Mouse (Mus musculus): Measurements from ENCODE around the gene Tulp4.

Tulp4 gene

DNA sequence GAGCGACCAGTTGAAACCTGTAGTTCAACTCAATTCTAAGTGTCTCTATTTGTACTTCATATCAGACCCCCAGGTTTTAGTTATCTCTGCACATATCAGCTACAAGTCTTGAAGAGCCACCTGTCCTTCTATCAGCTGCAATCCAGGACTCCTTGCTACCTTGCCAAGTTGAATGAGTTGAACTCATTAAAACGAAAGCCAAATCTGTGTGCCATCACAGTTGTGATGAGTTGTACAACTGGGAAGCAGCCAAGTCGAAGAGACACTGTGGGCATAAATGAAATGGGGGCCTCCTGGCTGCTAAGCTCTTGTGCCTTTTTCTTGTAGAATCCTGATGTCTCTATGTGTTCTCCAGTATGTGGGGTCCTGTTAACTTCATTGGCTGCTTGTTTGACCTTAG, 19.2 kb downstream of the Tulp4 start:
- DNase-seq: no peak

DNA sequence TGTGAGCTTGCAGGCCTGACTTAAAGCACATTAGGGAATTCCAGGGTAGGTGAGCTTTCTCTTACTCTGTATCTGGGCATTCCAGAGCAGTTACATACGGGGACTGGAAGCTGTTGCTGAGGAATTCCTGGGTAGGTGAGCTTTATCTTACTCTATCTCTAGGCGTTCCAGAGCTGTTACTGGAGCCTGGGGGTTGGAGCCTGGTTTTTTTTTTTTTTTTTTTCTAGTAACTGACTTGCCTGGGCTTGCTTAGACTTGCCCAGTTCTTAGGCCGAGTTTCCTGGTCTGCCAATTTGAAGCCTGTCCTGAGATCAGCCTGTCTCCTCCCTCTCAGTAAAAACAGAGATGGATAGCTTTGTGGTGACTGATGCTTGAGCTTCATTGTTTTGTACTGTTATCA, 21.8 kb downstream of the Tulp4 start:
- no peak for DNase-seq

DNA sequence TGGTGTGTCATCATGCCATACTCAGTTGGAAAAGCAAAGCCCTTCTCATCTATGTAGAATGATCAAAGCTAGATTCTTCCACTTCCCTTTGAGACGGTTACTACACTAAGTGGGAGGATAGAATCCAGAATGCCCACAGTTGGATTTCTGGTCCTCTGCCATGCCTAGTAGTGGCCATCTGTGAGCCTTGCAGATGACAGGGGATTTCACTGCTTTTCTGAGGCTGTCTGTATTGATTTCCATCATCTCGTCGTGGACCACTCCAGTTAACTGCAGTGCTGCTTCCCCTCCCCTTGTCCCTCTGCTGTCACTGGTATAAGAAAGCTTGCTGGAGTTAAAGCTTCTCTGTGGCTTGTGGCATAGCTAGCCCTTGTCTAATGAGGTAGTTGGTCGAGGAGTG, 23.1 kb downstream of the Tulp4 start:
- no peak for DNase-seq

DNA sequence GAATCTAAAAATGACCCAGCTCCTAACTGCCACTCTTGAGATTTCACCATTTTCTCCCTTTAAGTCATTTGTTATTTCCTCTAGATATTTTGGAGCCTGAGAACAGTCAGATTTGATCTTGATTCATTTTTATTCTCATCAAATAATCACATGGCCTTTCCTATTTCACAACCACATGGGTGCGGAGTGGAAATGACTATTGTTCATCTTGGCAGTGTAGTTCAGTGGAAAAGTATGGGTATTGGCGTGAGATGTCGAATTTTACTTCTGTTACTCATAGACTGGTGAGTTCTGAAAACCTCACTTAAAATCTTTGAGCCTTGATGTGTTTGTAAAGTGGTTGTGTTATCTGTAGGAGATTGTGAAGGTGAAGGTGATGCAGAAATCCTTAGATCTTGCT, 24.8 kb downstream of the Tulp4 start:
- DNase-seq: no peak

DNA sequence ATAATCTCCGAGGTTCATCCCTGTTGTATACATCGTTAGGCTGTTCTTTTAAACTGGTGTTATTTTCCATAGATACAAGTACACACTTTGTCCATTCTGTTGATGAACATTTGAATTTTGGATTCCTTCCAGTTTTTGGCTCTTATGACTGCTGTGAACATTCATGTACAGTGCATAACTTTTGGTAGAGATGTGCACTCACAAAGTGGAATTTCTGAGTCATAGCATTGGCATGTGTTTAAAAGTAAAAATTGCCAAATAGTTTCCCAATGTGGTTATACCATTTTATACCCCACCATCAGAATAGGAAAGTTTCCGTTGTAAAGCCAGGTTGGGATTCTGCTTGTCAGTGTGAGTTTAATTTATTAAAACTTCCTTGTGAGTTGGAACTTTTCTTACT, 34.6 kb downstream of the Tulp4 start:
- DNase-seq: no peak

DNA sequence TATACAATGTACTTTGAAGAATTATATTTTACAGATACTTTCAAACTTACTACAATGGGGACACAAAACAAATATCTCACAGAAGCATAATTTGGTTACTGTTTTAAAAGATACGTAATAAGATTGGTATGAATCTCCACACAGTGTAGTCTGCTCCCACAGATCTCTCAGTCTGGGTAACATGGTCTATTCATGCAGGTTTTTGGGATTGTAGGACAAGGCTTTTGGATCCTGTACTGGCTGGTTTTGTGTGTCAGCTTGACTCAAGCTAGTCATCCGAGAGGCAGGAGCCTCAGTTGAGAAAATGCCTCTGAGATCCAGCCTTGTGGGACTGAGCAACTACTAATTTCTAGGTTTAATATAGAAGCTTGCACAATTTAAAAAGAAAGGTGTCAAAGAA, 35.1 kb downstream of the Tulp4 start:
- DNase-seq: no peak

DNA sequence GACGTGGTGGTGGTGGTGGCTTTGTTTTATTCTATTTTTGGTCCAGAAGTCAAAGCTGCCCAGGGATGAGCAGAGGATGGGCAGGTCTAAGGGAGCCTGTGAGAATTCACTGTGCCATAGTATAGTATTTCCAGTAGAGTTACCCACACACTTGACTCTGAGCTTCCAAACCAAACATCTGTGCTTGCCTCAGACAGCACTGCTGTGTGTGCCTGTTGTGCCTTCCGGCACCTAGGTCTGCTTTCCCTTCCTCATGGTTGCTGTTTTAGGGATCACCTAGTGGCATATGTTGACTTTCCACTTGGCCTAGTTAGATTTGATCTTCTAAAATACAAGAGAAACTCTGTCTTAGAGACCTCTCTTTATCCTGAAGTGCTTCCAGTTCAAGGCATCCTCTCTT, 39.0 kb downstream of the Tulp4 start:
- no peak for DNase-seq

DNA sequence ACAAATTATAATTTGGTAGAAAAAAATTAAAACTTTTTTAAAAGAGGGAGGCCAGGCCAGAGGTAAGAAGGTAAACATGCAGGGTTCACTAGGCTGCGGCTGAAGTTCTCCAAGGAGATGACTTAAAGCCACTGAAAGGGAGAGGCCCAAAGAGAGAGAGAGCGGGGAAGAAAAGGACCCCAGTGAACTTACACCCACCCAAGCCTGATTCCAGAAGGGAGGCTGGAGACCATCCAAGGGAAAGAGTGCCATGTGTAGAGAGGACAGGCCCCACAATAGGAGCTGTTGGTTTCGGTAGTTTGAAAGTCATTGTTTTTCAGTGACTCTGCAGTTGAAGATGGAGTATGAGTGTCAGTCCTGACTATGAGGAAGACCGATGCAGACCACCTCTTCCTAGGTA, 46.7 kb downstream of the Tulp4 start:
- no peak for DNase-seq

DNA sequence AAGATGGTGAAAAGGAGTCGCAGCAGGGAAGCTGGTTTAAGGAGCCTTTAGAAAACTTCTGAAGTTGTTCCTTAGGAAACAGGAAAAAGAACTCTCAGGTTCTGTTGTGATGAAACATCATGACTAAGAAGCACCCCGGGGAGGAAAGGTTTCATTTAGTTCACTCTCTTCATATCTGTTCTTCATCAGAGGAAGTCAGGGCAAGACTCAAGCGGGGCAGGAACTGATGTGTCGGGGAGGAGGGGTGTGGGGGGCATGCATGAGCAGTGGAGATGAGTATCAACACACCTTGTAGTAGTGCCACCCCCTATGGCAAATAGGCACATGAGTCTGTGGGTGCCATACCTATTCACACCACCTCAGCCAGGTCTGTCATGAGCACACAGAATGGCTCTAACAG, 47.3 kb downstream of the Tulp4 start:
- no peak for DNase-seq

DNA sequence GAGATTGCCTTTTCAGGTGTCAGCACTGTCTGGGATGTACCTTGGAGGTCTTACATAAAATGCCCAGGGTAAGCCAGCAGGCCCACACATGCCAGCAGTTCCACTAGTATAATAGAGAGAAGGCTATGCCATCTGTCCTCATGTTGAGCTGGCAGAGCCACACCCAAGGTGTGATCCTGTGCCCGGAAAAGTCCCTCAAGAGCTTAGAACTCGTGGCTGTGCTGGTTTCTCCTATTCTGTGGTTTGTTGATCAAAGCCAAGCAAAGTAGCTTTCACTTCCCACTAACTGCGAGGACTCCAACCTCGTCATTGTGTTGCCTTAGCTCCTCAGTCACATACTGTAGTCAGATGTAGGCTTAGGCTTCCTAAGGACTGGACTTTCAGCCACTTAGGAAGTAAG, 48.1 kb downstream of the Tulp4 start:
- no peak for DNase-seq

DNA sequence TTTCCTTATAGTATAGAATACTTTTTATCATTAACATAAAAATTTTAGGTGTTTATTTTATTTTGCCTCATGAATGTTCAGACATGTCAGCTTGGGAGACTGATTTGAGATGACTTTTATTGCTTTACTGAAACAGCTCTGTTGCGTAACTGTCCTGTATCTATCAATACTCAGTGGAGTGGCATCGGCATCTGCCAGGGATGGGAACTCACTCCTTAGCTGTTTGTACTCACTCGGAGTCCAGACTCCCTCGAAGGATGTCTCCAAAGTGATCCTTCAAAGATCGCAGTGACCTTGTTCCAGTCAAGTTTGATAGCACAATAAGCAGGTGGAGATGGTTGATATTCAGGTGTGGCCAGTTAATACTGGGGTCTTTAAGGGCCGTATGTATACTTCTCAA, 54.3 kb downstream of the Tulp4 start:
- DNase-seq: no peak

DNA sequence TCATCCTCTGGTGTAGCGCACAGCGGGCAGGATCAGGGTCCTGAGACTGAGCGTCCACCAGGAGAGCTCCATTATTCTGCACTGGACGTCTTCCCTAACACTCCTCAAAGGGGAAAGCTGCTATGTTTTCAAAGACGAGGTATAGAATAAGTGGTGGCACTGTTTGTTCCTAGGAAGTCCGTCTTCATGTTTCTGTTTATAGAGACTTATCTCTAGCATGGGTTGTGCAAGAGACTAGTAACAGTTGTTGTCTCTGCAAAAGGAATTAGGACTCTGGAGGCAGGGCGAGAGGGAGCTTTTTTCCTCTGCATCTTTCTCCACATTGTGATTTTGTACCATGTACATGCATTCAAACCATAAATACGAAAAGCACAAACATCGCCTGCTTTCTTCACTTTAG, 55.7 kb downstream of the Tulp4 start:
- DNase-seq: no peak

DNA sequence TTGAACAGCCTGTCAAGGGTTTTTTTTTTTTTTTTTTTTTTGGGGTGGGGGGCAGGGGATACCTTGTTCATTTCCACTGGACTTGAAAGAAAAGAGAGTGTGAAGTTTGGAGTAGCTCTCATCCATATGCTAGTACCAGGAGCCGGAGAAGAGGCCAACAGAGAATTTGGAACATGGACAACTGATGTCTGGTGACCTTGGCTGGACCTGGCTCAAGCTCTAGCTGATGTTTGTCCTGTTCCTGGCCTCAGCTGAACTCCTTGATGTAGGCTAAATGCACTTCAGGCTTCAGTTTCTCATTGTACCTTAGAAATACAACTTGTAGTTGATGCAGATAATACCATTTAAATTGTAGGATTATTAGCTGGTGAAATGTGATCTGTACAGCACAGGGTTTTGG, 56.5 kb downstream of the Tulp4 start:
- no peak for DNase-seq

DNA sequence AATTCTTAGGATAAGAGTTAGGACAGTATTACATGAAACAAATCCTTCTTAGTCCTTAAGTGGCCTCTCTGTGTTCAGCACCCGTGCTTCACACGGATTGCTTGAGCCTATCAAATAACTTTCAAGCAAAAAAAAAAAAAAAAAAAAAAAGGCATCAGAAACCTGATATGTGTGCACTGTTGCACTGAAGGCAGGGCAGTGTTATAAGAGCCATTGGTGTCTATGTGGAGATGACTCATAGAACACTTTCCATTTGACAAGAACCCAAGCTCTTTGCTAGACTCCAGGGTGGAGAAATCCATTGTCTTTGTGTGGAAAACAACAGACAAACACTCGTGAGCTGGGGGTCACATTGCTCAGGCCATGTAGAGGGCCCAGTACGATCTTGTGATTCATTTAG, 58.7 kb downstream of the Tulp4 start:
- no peak for DNase-seq

DNA sequence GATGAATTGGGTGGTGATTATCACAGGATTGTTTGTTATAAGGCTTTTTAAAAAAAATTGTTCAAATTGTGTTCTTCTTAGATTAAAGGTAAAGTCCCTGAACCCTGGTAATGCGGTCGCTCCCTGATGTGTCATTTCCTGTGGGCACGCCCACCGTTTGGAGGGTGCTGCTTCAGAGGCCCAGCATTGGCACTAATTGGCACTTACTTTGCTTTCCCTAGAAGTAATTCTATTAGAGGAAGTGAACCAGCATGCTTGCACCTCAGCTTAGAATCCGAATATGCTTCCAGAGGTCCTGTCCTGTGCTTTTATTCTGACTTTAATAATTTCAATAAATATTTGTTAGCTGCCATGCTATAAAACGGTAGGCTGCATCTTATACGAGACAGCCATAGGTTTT, 66.2 kb downstream of the Tulp4 start:
- DNase-seq: no peak

DNA sequence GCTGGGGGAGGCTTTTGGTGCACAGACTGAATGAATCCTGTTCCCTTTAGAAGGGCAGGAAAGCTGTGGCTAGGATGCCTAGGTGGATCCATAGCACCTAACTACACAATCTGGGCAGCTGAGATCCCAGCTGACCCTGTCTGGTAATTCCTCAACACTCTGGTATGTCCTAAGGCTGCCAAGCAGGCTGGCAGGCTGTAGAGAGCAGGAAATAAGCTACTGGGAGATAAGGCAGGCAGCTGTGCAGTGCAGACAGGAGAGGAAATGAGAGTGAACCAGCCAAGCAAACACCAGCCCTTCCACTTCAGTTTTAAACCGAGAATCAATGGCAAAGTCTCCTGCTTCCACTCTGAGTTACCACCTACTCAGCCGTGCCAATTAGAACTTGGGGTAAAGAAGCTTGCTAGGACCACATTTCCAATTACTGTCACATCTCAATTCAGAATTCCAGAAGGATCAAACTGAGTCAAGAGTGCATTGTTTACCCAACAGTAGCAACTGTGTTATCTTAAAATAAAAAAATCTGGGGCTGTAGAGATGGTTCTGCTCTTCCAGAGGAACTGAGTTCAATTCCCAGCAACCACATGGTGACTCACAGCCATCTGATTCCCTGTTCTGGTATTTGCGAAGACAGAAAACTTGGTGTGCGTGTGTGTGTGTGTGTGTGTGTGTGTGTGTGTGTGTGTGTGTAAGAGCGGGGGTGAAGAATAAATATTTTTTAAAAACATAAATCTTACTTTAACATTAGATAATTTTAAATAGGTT, 66.9 kb downstream of the Tulp4 start:
- peak; percentile 53 for DNase-seq

DNA sequence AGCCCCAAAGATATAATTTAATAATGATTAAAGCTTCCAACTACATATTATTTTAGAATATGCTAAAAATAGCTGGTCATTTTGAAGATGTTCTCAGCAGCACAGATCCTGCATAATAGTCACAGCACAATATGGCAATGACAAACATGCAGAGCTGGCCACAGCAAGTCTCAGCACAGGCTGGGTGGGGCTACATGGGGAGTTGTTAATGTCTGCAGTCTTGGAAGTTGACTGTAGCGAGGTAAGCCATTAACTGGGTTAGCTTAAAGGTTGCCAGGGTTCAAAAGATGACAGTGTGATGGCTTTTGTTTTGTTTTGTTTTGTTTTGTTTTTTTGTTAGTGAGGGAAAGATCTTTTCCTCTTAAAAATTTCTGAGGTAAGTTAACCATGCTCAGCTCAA, 68.3 kb downstream of the Tulp4 start:
- peak; percentile 34 for DNase-seq

DNA sequence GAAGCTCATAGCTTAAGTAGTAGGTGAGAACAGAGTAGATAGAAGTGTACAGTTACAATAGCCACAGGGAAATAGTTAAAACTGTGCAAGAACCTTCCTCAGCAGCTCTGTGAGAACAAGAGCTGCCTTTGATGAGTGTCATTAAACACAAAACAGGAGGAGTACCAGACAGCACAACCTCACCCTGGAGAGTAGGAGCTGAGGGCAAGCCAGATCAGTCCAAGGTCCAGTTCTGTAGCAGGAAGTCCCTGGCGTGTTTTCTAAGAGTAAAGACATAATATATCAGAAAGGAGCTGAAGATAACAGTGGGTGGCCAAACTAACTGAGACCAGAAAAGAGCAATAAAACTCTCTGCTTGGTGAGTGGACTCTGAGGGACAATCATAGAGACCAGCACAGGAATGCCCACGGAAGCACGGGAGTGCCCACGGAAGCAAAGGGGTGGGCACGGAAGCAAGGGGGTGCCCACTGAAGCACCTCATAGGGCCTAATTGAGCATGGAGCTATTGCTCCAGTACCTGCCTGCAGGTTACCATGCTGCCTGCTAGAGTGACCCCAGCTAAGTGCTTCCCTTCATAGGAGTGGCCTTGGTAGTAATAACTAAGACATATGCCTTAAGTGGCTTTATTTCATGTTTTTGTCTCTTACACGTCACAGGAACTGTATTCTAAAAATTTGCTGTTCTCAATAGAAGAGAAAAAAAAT, 72.5 kb downstream of the Tulp4 start:
- DNase-seq: no peak

DNA sequence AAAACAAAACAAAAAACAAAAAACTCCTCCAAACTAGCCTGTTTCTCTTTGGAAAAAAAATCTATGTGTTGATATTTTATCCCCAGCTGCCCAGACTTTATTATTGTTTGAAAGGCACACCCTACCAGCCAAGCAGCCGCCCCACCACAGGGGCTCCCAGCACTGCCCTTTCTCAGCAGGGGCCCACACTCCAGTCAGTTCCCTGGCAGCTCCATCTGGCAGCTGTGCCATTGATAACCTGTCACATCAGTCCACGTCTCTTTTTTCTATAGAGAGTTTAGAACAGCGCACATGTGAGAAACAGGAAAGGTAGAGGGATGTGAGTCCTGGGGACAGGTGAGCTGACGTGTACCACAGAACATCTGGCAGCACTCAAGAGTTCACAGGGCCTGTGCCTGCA, 73.2 kb downstream of the Tulp4 start:
- DNase-seq: no peak

DNA sequence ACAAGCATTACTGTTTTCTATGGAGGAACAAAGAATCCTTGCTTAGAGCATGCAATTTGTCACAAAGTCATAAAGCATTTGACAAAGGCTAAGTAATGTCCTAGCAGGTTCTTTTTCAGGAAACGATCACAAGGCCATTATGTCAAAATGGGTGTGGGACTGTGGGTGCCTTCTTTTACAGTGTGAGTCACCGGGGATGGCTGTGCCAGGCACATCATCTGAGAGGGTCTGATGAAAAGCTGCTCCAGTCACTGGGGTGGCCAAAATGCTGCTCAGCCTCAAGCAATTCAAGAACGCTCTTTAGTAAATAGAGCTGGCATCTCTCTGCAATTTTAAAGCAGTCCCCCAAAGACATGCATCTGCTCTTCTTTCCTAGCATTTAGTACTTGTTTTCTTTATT, 74.2 kb downstream of the Tulp4 start:
- DNase-seq: no peak

DNA sequence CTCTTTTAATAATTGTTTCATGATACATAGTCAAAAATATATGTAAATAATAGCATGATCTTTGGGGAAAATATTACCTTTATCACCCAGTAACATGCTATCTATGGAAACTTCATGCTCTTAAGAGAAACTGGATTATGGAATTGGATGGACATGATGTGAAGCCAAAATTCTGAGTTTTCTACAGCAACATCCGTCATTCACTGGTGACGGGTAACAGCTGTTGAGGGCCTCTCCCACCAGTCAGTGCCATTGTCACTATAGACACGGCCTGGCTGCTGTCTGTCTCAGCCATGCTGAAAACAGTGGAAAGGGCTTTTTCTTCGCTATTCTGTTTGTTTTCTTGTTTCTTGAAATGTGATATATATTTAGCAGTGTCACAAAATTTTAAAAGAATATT, 76.5 kb downstream of the Tulp4 start:
- DNase-seq: peak; percentile 27

DNA sequence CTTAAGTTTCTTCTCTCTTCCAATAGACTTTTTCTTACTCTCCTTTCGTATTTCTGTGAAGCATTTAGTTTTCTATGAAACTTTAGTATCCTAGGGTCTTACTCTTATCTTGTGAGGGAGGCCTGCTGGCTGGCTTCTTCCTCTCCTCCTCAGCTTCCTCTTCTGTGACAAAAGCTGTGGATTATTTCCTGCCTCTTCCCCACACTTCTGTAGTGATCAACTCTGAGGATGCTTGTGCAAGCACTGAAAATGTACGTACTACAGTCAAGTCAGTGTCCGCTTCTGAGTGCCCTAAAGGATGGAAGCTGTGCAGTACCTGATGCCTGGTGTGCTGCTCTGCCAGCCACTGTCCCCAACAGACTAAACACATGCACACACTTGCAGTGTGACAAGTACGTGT, 80.4 kb downstream of the Tulp4 start:
- no peak for DNase-seq

DNA sequence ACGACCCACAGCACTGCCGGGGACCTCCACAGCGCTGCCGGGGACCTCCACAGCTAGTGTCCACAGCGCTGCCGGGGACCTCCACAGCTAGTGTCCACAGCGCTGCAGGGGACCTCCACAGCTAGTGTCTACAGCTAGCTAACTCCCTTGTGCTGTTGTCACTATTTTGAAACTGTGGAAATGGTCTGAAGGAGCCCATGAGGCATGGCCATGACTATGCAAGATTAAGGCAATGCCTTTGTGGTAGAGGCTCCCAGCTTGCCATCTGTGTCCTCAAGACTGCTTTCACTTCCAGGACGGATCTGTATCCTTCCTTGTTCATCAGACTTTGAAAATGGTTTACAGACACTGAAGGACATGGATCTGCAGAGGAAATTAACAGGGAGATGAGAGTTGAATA, 80.9 kb downstream of the Tulp4 start:
- DNase-seq: no peak

DNA sequence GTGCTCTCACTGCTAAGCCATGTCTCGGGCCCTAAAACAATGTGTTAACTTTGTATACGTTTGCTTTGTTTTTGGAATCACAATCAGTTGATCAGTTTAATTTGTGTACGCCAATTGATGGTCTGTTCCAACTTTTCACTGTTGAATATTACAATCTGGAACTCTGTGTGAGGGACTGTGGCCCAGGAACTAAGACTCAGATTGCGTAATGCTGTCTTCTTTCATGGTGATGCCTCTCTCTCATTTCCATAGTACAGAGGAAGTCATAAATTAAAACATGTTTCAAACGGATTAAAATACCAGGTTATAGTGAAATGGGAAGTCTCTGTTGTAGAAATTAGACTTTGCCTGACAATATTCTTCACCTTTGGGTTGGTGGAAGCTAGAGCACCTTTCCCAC, 83.0 kb downstream of the Tulp4 start:
- DNase-seq: no peak

DNA sequence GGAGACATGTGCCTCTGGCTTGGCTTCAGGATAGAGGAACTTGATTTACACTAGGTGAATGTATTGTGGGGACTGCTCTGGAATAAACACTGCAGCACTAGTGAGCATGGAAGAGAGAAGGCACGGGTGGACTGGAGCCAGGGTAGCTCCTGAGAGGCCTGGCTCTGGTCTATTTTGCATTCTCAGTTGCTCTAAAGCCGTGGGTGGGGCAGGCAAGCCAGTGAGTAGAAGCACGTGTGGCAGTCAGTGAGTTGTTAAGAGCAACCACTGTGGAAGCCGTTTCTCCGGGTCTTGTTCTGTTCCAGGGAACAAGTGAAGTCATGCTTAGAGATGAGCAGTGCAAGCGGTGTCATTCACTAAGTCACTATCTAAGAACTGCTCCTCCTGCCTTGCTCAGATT, 86.0 kb downstream of the Tulp4 start:
- DNase-seq: no peak

All from kidney, postnatal 14 days (tissue).